Mouse (Mus musculus): ENCODE measurements around the gene Gm960. TPM values are rescaled to one million over a fixed set of nuclear protein-coding genes. Genes with fewer than 3 reads are reported as not detected.
A peak's percentile ranks its signal among the peaks of the same experiment; 100 is the strongest.

Gm960 gene
- polyA plus RNA-seq, 1 experiment: 2.1 TPM

GRCm38 (mm10) chr19:4610109-4610508 lies 88.4 kb downstream of the Gm960 start:
- H3K36me3 ChIP-seq (ENCODE audit: control insufficient read depth, insufficient read depth, low read length): no peaks in the 10 kb centered on the region
- no peak overlapping the region for H3K4me3 ChIP-seq (ENCODE audit: low read depth, low read length)
- no peaks in the 10 kb centered on the region for H3K27me3 ChIP-seq (ENCODE audit: control insufficient read depth, insufficient read depth, low read length)
- peaks cover 17% of the 10 kb centered on the region for H3K4me1 ChIP-seq (ENCODE audit: control insufficient read depth, insufficient read depth, insufficient read length, low read length)
- 35% methylated on average over 4 of the region's 4 CpGs for WGBS
- H3K27ac ChIP-seq (ENCODE audit: insufficient read depth, low read depth, low read length): no peak overlapping the region
- TF ChIP-seq CTCF (IDR thresholded peaks at IDR 0.05; ENCODE audit: extremely low read depth, insufficient read length, insufficient replicate concordance, low read depth, low read length) (no peak), POLR2A (IDR thresholded peaks at IDR 0.05; ENCODE audit: low read depth, low read length) (no peak)

- no peaks in the 10 kb centered on the region for H3K36me3 ChIP-seq (ENCODE audit: control insufficient read depth, insufficient read depth, low read length)
- H3K4me3 ChIP-seq (ENCODE audit: low read depth, low read length): no peak overlapping the region
- 48% methylated on average over 4 of the region's 4 CpGs for WGBS
- TF ChIP-seq POLR2A (IDR thresholded peaks at IDR 0.05; ENCODE audit: low read depth, low read length) (no peak), CTCF (IDR thresholded peaks at IDR 0.05; ENCODE audit: extremely low read depth, insufficient read length, insufficient replicate concordance, low read depth, low read length) (no peak)
- no peaks in the 10 kb centered on the region for H3K27me3 ChIP-seq (ENCODE audit: control insufficient read depth, insufficient read depth, low read length)
- no peak overlapping the region for H3K27ac ChIP-seq (ENCODE audit: insufficient read depth, low read depth, low read length)
- H3K4me1 ChIP-seq (ENCODE audit: control insufficient read depth, insufficient read depth, insufficient read length, low read length): peaks cover 19% of the 10 kb centered on the region
Observed at GRCm38 (mm10) chr19:4608511-4608910, 90.0 kb downstream of the Gm960 start.

GRCm38 (mm10) chr19:4607406-4607805 lies 91.1 kb downstream of the Gm960 start:
- H3K27me3 ChIP-seq (ENCODE audit: control insufficient read depth, insufficient read depth, low read length): no peaks in the 10 kb centered on the region
- H3K27ac ChIP-seq (ENCODE audit: insufficient read depth, low read depth, low read length): no peak overlapping the region
- H3K36me3 ChIP-seq (ENCODE audit: control insufficient read depth, insufficient read depth, low read length): no peaks in the 10 kb centered on the region
- 92% methylated on average over 12 of the region's 12 CpGs for WGBS
- H3K4me3 ChIP-seq (ENCODE audit: low read depth, low read length): no peak overlapping the region
- H3K4me1 ChIP-seq (ENCODE audit: control insufficient read depth, insufficient read depth, insufficient read length, low read length): peaks cover 20% of the 10 kb centered on the region
- no peak for TF ChIP-seq CTCF (IDR thresholded peaks at IDR 0.05; ENCODE audit: extremely low read depth, insufficient read length, insufficient replicate concordance, low read depth, low read length)
- no peak for TF ChIP-seq POLR2A (IDR thresholded peaks at IDR 0.05; ENCODE audit: low read depth, low read length)

GRCm38 (mm10) chr19:4605654-4606053 lies 92.8 kb downstream of the Gm960 start:
- 82% methylated on average over 4 of the region's 4 CpGs for WGBS
- H3K36me3 ChIP-seq (ENCODE audit: control insufficient read depth, insufficient read depth, low read length): no peaks in the 10 kb centered on the region

GRCm38 (mm10) chr19:4603801-4604723 lies 94.4 kb downstream of the Gm960 start:
- no peak overlapping the region for H3K27ac ChIP-seq (ENCODE audit: insufficient read depth, low read depth, low read length)
- TF ChIP-seq CTCF (IDR thresholded peaks at IDR 0.05; ENCODE audit: extremely low read depth, insufficient read length, insufficient replicate concordance, low read depth, low read length) (peak; percentile 55; the same call in 1 of the 2 replicates), POLR2A (IDR thresholded peaks at IDR 0.05; ENCODE audit: low read depth, low read length) (no peak)
- H3K4me1 ChIP-seq (ENCODE audit: control insufficient read depth, insufficient read depth, insufficient read length, low read length): peaks cover 13% of the 10 kb centered on the region
- no peaks in the 10 kb centered on the region for H3K36me3 ChIP-seq (ENCODE audit: control insufficient read depth, insufficient read depth, low read length)
- WGBS: 32% methylated on average over 24 of the region's 24 CpGs
- no peak overlapping the region for H3K4me3 ChIP-seq (ENCODE audit: low read depth, low read length)
- H3K27me3 ChIP-seq (ENCODE audit: control insufficient read depth, insufficient read depth, low read length): no peaks in the 10 kb centered on the region

More at GRCm38 (mm10) chr19:4605654-4606053, 92.8 kb downstream of the Gm960 start:
- Histone ChIP-seq H3K4me3 (ENCODE audit: low read depth, low read length) (no peak overlapping the region), H3K4me1 (ENCODE audit: control insufficient read depth, insufficient read depth, insufficient read length, low read length) (peaks cover 20% of the 10 kb centered on the region), H3K27ac (ENCODE audit: insufficient read depth, low read depth, low read length) (no peak overlapping the region), H3K27me3 (ENCODE audit: control insufficient read depth, insufficient read depth, low read length) (no peaks in the 10 kb centered on the region)
- TF ChIP-seq CTCF (IDR thresholded peaks at IDR 0.05; ENCODE audit: extremely low read depth, insufficient read length, insufficient replicate concordance, low read depth, low read length) (no peak), POLR2A (IDR thresholded peaks at IDR 0.05; ENCODE audit: low read depth, low read length) (no peak)

- Histone ChIP-seq H3K27me3 (ENCODE audit: control insufficient read depth, insufficient read depth, low read length) (no peaks in the 10 kb centered on the region), H3K27ac (ENCODE audit: insufficient read depth, low read depth, low read length) (no peak overlapping the region), H3K4me1 (ENCODE audit: control insufficient read depth, insufficient read depth, insufficient read length, low read length) (peaks cover 8% of the 10 kb centered on the region), H3K36me3 (ENCODE audit: control insufficient read depth, insufficient read depth, low read length) (no peaks in the 10 kb centered on the region), H3K4me3 (ENCODE audit: low read depth, low read length) (no peak overlapping the region)
- TF ChIP-seq POLR2A (IDR thresholded peaks at IDR 0.05; ENCODE audit: low read depth, low read length) (no peak), CTCF (IDR thresholded peaks at IDR 0.05; ENCODE audit: extremely low read depth, insufficient read length, insufficient replicate concordance, low read depth, low read length) (no peak)
- 93% methylated on average over 20 of the region's 20 CpGs for WGBS
Observed at GRCm38 (mm10) chr19:4602459-4602858, 96.0 kb downstream of the Gm960 start.

GRCm38 (mm10) chr19:4596071-4596470 lies 102.4 kb downstream of the Gm960 start:
- H3K36me3 ChIP-seq (ENCODE audit: control insufficient read depth, insufficient read depth, low read length): no peaks in the 10 kb centered on the region
- H3K27me3 ChIP-seq (ENCODE audit: control insufficient read depth, insufficient read depth, low read length): no peaks in the 10 kb centered on the region
- 66% methylated on average over 2 of the region's 2 CpGs for WGBS
- H3K27ac ChIP-seq (ENCODE audit: insufficient read depth, low read depth, low read length): no peak overlapping the region
- peaks cover 7% of the 10 kb centered on the region for H3K4me1 ChIP-seq (ENCODE audit: control insufficient read depth, insufficient read depth, insufficient read length, low read length)
- no peak overlapping the region for H3K4me3 ChIP-seq (ENCODE audit: low read depth, low read length)
- no peak for TF ChIP-seq CTCF (IDR thresholded peaks at IDR 0.05; ENCODE audit: extremely low read depth, insufficient read length, insufficient replicate concordance, low read depth, low read length)
- no peak for TF ChIP-seq POLR2A (IDR thresholded peaks at IDR 0.05; ENCODE audit: low read depth, low read length)
